Mouse (Mus musculus) gonadal fat pad, adult 2 months (tissue): ENCODE data around the gene Ndufs7. TPM values are rescaled to one million over a fixed set of nuclear protein-coding genes. Genes with fewer than 3 reads are reported as not detected.
"Not testable (repeated sequence)": the region's sequence is repeated elsewhere in the genome, so short reads cannot be mapped to it uniquely, and the experiment has no call there.

ENCODE experiments used
- DNase-seq: peaks from one replicate; pipeline ENCODE4 v3.0.0-alpha.2; 2012; ENCODE audit warnings: low read depth
- polyA plus RNA-seq: library from polyadenylated mRNA; depleted of rRNA; stranded (reverse); fragments of >200 nt; gene quantifications from 2 replicates; pipeline ENCODE4 v1.2.3, GENCODE M21; 2012; rRNA removed

The Ndufs7 gene
- polyA plus RNA-seq, result 335 and 336 TPM in 2 replicates

- DNase-seq, result peak; percentile 58
These were observed at the start of gene Ndufs7 for GRCm38 (mm10) chr10:80248971-80249640. Gene Ndufs7, plus strand, starts transcription at chr10:80249121.

- no peak for DNase-seq
These were observed 49.4 kb upstream of the Ndufs7 start for GRCm38 (mm10) chr10:80199440-80200008.

- no peak for DNase-seq
These were observed 48.4 kb upstream of the Ndufs7 start for GRCm38 (mm10) chr10:80200485-80200884.

- no peak for DNase-seq
These were observed 44.9 kb upstream of the Ndufs7 start for GRCm38 (mm10) chr10:80204055-80204454.

- DNase-seq, result no peak
These were observed 41.7 kb upstream of the Ndufs7 start for GRCm38 (mm10) chr10:80207201-80207600.

GRCm38 (mm10) chr10:80207676-80208075 is 41.2 kb upstream of the Ndufs7 start:
- no peak for DNase-seq

GRCm38 (mm10) chr10:80208248-80208647 is 40.7 kb upstream of the Ndufs7 start:
- DNase-seq, result no peak

GRCm38 (mm10) chr10:80208841-80209371 is 40.0 kb upstream of the Ndufs7 start:
- DNase-seq, result no peak

- not testable (repeated sequence) for DNase-seq
These were observed 37.3 kb upstream of the Ndufs7 start for GRCm38 (mm10) chr10:80211547-80212103.

- no peak for DNase-seq
These were observed 33.7 kb upstream of the Ndufs7 start for GRCm38 (mm10) chr10:80215048-80215772.

- no peak for DNase-seq
These were observed 28.2 kb upstream of the Ndufs7 start for GRCm38 (mm10) chr10:80220676-80221075.

GRCm38 (mm10) chr10:80223137-80223536 is 25.8 kb upstream of the Ndufs7 start:
- not testable (repeated sequence) for DNase-seq

GRCm38 (mm10) chr10:80226071-80226415 is 22.9 kb upstream of the Ndufs7 start:
- no peak for DNase-seq

GRCm38 (mm10) chr10:80226416-80227165 is 22.3 kb upstream of the Ndufs7 start, which contains the start of gene Mum1:
Gene Mum1, plus strand, starts transcription at chr10:80226434.
- DNase-seq, result peak; percentile 62

- DNase-seq, result no peak
These were observed 21.8 kb upstream of the Ndufs7 start for GRCm38 (mm10) chr10:80227166-80227539.

GRCm38 (mm10) chr10:80227877-80228775 is 20.8 kb upstream of the Ndufs7 start:
- DNase-seq, result no peak

- no peak for DNase-seq
These were observed 12.6 kb upstream of the Ndufs7 start for GRCm38 (mm10) chr10:80236145-80236825.

- no peak for DNase-seq
These were observed 11.9 kb upstream of the Ndufs7 start for GRCm38 (mm10) chr10:80237020-80237419.

GRCm38 (mm10) chr10:80238306-80238705 is 10.6 kb upstream of the Ndufs7 start:
- DNase-seq, result no peak

- DNase-seq, result no peak
These were observed 9.1 kb upstream of the Ndufs7 start for GRCm38 (mm10) chr10:80239791-80240190.
